Mouse (Mus musculus) spleen, postnatal 10 days (tissue): ENCODE results near the gene Wdr43.

Experiments
- DNase-seq, 2 experiments: peaks; one replicate each; pipeline ENCODE4 v3.0.0; 2021 to 2022; ENCODE audit warnings: low spot score in 2 of 2

The Wdr43 gene

DNA sequence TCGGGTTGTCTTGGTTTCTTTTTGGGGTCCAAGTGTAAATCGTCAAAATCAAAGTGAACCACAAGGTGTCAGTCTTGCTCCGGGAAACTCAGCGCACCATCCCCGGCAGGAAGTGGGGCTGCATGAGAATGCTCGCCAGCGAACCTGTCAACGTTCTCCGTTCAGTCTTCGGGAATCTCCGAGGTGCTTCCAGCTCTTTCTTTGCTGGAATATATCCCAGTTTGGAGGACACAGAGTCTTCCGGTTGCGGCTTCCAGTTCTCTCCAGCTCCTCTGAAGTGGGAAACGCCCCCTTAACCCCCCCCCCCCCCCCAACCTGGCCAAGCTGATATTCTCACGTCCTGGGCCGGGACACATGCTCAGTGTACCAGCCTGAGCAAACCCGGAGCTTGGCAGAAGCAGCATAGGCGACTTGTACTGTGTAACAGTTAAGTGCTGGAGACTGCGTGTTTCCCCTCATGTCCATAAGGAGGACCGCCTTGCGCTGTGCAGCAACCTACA, 47.1 kb downstream of the Wdr43 start:
- DNase-seq: peak; percentile 22 to 60

DNA sequence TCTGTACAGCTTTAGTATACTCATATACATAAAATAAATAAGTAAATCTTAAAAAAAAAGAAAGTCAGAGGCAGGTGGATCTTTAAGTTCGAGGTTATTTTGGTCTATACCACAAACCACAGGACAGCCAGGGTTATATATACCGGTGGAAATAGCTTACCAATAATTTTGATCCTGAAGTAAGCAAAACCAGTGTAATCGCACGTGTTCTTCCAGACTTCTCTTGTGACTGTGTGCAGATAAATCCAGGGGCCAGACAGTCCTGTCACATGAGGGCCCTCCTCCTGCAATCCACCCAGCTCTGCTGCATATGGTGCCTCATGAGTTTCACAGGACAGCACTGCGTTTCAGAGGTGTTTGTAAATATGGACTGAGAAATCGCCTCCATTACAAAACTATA, 47.8 kb downstream of the Wdr43 start:
- DNase-seq: no peak

DNA sequence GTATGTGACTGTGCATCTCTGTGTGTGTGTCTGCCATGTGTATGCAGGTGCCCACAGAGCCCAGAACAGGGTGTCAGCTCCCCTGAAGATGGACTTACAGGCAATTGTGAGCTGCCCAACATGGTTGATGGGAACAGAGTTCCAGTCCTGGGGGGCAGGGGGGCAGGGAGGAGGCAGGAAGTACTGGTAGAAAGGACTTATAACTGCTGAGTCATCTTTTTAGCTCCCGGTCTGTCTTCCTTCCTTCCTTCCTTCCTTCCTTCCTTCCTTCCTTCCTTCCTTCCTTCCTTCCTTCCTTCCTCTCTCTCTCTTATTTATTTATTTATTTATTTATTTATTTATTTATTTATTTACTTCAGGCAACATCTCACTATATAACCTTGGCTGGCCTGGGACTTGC, 48.5 kb downstream of the Wdr43 start:
- no peak for DNase-seq

DNA sequence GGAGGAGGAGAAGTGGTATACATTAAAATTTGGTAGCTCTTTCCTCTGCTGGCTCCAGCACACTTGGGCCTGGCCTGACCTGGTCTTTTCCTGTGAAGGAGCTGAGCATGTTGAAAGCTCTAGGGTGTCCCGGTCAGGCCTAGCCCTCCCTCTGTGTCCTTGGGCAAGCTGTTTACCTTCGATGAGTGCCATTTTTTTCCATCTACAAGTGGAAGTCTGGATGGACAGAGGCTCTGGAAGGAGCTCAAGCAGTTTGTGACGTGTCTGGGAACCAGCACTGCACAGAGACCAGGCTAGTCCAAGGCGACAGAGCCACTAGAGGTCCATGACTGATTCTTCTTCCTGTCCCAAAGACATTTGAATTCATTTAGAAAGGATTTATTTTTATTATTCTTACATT, 49.5 kb downstream of the Wdr43 start:
- no peak for DNase-seq

DNA sequence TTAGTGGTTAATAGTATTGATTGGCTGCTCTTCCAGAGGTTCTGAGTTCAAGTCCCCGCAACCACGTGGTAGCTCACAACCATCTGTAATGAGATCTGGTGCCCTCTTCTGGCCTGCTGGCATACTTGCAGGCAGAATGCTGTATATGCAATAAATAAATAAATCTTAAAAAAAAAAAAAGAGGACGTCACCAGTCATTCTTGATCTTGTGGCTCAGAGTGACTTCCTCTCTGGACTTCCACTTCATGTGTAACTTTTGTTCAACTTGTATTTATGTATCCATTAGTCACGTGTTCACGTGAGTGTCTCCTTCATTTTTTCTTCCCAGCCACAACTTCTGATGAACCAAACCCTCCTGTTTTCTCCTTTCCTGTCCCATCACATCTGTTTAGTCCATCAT, 53.8 kb downstream of the Wdr43 start:
- no peak for DNase-seq

DNA sequence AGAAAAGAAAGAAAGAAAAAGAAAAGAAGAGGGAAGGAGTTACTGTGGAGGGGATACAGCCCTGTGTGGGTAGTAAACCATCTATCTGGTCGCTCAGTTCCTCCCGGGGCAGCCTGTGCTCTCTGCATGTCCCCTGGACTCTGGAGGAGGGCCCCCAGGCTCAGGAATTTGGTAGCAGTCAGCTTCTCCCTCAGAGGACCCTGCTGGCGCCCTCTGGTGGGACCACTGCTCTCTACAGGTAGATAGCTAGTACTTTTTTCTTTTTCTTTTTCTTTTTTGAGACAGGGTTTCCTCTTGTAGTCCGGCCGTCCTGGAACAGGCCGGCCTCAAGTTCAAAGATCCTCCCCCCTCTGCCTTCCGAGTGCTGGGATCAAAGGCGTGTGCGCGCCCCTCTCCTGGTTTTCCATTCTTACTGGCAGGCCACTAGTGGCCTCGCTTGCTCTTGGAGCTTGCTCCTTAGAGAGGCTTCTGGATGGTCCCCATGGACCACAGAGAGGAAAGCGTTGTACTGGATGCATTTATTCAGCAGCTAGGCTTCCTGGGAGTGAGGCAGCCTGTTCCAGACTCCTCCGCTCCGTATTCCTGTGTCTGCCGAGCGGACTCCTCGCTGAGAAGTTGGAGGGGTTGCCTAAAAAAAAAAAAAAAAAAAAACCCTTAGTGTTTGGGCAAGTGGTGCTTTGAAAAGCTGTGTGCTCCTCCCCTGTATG, 56.3 kb downstream of the Wdr43 start:
- peak; percentile 18 to 72 for DNase-seq

DNA sequence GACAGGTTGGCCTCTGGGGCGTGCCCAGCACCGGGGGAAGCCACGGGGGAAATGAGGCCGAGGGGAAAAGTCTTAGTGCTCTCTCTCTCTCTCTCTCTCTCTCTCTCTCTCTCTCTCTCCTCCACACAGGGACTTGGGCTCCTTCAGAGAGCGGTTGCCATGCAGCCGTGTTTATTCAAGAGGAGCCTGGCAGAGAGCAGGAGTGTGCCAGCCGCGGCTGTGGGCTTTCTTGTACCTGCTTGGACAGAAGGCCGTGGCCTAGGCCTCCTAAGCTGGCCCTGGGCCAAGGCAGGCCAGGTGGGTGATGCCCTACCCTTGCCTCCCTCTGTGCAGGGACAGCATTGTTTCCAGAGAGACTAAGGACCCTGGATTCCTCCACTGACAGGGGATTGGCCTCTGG, 57.4 kb downstream of the Wdr43 start, which contains the start of gene Togaram2:
Gene Togaram2 (plus strand): TSS at position 170 of the 400 bp plus-strand sequence.
- no peak for DNase-seq

DNA sequence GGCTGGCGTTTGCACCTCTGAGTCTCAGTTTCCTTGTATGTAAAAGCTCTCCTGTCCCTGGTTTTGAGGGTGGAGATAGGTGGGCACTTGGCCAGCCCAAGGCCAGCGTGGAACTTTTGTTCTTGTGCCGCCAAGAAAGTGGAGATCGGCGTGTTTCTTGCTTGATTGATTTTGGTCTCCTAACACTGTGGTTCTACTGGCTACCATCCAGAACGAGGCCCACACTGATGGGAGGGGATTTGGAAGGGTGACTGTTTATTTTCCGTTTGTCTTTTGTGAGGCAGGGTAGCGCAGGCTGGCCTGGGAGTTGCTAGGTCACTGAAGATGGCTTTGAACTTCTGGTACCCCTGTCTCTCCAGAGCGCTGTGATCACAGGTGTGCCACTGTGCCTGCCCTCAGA, 58.2 kb downstream of the Wdr43 start:
- no peak for DNase-seq

DNA sequence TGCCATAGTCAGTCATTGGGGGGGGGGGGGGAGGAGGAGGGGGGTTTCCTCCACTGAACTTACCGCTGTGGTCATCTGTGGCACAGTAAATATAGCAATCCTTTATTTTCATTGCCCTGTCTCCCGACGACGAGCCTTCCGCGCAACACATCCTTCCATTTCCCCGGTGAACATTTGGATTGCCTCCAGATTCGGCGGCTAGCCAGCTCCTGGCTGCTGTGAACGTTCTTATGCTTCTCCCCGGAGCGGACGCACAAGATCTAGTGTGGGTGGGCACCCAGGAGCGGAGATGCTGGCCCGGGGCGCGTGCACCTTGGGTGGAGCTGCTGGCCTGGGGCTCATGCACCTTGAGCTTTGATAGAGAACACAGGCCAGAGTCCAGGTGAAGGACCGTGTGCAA, 59.2 kb downstream of the Wdr43 start:
- DNase-seq: no peak

DNA sequence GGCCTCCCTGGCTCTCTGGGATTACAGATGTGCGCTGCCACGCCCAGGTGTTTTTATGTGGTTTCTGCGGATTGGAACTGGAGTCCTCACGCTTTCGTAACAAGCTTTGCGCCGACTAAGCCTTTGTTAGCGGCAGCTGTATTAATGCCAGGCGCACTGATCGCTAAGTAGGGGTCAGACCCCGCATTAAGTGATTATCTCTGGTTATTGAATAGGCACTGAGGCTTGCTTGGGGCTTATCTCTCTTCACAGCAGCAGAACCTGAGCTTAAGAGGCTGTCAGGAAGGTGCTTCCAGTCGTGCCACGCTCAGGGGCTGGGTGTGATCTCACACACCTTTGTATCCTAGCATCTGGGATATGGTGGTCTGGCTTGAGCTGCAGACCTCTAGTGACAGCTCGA, 66.0 kb downstream of the Wdr43 start:
- no peak for DNase-seq

DNA sequence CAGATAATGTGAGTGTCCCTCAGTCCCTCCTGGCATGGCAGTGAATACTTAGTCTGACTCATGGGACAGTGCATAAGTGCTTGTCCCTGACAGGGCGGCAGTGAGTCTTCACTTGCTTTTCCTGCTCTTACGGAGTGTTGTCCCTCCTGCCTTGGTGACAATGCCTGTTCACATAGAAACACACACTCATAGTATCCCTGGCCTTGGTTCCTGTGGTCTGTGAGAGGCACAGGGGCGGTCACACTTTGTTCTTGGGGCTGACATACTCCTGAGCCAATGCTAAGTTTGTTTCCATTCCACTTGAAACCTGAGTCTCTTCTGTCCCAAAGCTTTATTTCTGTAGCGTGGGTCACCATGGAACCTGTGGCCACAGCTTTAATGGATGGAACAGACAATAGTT, 66.7 kb downstream of the Wdr43 start:
- DNase-seq: no peak

DNA sequence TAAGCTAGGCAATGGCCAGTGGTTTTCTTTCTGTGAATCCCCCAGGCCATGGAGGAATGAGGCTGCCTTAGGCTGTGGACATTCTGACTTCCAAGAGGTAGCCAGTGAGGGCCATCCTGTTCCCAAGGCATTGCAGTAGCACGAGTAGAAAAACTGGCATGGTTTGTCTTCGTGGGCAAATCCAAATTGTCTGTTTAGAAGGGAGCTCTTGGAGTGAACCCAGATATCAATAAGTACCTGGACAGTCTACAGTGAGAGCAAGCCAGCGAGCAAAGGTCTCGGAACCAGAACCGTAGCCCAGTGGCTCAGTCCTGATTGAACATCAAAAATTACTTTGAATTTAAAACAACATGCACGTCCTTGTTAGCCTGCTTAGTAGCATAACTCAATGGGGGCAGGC, 67.6 kb downstream of the Wdr43 start:
- DNase-seq: no peak

DNA sequence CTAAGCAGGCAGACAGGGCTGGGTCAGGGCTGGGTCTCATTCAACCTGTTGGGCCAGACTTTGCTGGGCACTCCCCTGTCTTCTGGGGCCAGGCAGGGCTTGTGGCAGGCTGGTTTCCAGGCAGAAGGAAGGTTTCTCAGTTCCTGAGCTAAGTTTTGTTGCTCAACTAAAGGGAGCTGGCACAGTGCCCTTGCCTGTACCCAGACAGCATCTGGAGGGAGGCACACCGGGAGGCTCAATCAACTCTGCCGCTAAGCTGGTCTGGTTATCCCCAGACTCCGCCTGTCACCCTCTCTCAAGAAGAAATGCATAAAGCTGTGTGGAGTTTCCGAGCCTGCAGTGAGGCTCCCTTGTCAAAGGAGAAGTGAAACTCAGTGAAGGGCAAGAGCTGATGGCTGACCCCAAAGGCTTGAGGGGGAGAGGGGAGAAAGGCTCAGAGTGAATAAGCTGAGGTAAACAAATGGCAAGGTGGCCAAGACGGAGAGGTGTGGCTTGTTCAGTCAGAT, 68.5 kb downstream of the Wdr43 start:
- DNase-seq: peak; percentile 10 to 35

DNA sequence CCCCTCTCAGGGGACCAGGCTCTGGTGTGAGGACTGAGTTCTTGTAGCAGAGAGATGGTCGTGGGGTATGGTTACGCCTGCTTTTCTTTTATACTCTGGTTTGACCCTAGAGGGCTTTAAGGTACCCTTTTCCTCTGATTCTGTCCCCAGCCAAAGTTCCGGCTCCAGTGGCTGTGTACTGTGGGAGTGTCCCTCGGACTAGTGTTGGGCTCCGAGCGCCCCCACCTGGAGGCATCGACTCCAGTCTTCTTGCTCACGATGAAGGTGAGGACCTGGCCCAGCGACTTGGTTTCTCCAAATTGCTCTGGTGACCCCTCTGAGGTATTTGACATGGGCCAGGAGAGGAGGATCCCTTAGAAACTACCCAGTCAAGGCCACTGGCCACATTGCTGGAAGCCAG, 71.7 kb downstream of the Wdr43 start:
- DNase-seq: no peak

DNA sequence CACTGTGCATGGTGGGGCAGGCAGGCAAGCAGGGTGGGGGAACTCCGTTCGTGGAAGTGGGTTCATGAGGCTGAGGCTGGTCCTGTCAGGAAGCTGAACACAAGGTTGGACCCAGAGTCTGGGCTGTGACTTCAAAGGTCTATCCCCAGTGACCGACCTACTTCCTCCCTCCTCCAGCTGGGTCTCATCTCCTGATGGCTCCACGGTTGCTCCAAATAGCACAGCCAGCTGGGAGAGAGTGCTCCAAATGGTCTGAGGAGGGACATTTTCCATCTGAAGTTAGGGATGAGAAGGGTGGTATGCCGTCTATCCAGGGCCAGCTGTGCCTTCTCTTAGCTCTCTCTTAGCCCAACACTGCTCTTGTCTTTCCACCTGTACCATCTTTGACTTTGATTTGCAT, 74.2 kb downstream of the Wdr43 start:
- DNase-seq: no peak

DNA sequence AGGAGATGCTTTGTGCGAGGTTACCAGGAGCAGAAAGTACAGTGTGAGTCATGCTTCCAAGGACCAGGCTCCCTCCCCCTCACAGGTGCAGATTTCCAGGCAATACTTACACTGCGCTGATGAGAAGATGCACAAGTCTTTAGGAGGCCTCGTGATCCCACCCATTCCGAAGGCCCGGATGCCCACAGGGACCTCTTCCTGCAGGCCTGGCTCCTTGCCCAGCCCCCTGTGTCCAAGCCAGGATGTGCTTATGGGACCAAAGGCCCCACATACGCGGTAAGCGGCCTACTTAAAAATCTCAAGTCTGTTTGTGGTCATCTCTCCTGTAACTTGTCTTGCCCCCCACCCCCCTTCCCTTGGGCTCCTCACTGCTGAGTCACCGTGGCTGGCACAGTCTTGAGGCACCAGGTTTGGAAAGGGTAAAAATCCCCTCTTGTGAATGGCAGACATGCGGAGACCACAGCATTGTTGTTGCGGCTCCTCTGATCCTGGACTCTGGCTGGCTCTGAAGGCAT, 75.7 kb downstream of the Wdr43 start:
- DNase-seq: no peak

DNA sequence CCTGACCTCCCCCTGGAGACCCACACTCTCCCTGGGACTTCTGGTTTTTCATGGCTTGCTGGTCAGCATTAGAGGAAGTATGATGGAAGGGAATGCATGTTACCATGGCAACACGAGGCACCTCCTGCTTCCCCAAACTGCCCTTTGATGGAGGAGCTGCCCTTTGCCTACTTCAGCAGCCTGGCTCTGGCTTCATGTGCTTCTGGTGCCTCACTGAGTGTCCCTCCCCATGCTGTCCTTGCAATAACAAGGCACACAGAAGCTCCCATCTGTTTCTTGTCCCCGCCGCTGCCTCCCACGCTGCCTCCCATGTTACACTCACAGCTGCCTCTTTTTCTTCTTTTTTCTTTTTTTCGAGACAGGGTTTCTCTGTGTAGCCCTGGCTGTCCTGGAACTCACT, 77.6 kb downstream of the Wdr43 start:
- DNase-seq: no peak

DNA sequence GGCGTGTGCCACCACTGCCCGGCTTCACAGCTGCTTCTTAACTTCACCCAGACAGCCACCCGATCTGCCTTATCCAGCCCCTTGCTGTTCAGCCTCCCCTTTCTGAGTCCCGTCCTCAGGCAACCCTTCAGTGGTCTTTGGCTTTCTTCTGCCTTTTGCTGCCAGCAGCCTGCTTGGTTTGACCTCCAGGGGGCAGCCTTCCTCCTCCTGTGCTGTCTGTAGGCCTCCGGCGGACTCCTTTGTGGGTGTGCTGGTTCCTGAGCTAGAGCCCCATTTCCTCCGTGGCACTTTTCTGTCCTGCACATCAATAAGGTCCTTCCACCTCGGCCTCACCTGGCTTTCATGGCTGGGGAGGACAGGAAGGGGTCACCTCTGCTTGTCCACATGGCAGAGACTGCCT, 78.1 kb downstream of the Wdr43 start:
- DNase-seq: peak; percentile 11 to 43

DNA sequence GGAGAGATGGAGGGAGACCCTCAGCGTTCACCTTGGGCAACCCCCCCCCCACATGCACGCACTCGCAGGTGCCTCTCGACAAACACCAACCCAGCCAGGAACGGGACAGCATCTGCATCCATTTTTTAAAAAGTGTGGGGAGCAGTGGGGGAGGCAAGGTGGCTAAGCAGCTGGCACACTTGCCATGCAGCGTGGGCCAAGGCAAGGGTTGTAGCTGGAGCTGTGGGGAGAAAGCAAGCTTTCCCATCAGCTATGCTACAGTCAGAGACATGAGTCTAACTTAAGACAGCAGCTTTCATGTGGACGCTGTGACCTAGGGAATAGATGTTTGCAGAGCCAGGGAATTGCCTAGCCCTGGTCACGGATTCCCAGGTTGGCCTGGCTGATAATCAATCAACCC, 79.5 kb downstream of the Wdr43 start:
- no peak for DNase-seq

DNA sequence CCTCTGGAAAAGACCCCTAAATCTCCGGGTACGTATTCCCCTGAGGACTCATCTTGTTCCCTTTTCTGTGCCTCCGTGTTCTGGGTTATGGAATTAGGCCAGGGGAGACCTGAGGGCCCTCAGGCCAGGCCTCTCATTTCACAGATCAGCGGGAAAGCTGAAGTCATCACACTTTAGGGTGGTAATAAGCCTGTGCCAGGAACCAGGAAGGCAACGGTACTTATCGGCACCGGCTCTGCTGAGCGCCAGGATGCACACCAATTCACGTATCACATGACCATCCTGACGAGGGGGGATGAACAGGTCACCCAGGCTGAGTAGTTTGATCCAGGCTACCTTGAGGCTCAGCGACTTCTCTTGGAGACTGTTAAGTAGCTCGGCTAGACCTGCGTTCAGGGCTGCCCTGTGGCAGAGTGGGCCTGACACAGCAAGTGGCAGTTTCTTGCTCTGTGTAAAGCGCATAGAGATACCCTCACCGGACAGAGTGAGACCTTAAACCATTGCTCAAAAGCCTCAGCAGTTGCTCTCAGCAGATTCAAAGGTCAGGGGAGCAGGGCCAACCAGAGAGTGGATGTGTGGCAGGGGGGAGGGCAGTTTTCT, 80.1 kb downstream of the Wdr43 start:
- DNase-seq: no peak

DNA sequence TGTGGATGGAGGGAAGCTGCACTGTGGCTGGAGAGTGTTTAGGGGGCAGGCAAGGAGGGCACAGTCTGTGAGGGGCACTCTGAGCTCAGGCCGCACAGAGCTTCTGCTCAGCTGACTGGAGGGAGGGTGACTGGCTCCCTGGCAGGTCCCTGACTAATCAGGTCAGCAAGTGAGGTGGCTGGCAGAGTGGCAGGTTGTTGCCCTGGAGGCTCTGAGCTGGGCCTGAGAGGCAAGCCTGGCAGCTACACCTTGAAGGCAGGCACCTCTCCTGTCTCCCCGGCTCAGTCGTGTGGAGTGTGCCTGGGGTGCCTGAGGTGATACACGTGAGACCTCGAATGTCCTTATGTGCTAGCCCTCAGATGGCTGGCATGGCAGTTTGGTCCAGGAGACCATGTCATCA, 80.7 kb downstream of the Wdr43 start:
- DNase-seq: no peak

DNA sequence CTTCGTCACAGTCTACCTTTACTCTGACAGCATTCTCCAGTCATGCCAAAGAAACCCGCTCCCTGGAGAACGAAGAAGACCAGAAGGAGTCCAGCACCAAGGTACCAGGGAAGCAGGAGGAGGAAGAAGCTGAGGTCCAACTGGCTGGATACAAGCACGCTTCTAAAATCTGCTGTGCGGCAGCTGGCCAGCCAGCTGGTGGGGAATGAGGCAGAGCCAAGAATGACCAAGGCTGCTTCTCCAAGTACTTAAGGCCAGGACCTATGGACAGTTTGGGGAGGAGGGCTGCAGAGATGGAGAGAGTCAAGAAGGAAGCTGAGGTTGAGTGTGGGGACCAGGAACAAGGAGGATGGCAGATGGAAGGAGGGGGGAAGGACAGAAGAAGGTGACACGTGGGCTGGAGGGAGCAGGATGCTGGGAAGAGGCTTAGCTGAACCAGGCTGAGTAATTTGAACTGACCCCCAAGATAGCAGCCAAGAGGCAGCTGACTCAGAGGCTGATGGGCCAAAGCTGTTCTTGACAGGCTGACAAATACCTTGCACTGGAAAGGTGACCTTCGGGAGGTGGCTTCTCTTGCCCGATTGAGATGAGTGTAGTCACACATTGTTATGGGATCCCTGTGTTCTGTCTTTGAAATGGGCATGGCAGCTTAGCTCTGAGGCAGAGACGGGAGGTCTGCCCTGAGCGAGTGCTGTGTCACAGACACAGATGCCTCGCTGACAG, 82.4 kb downstream of the Wdr43 start:
- no peak for DNase-seq

DNA sequence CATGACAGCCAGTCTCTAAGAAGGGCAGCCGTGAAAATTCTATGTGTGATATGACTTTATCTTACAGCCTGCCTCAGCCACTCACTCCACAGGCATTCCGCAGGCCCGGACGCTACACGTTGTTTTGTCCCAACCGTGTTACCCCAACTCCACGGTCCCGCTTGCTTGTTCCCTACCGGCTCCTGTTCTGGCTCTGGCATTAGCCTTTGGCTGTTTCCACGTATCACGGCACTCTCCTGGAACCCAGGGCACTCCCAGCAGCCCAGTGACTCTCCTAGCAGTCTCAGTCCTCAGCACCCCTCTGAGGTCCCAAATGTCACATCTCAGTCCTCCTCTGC, 82.9 kb downstream of the Wdr43 start:
- DNase-seq: no peak
